Mouse (Mus musculus): Measurements from ENCODE around the gene Usp33.
A peak's percentile ranks its signal among the peaks of the same experiment; 100 is the strongest.

The Usp33 gene

DNA sequence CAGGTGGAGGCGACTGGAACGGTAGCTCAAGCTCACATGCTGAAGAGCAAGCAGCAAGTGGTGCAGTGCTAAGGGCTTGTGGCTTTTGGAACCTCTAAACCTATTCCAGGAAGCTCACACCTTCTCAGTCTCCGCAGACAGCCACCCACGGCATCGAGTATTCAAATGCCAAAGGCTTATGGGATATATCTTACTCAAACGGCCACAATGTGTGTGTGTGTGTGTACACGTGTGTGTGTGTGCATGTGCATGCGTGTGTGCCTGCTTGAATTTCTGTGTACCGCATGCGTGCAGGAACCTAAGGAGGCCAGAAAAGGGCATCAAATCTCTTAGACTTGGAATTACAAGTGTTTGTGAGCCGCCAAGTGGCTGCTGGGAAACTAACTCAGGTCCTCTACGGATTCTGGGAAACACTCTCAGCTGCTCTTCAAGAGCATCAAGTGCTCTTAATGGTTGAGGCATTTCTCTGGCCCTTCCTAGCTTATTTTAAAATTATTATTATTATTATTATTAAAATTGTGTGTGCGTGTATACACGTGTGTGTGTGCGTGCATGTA is 3.2 kb upstream of the Usp33 start:
- DNase-seq (ENCODE audit: low spot score in 2 of 2): no peak

DNA sequence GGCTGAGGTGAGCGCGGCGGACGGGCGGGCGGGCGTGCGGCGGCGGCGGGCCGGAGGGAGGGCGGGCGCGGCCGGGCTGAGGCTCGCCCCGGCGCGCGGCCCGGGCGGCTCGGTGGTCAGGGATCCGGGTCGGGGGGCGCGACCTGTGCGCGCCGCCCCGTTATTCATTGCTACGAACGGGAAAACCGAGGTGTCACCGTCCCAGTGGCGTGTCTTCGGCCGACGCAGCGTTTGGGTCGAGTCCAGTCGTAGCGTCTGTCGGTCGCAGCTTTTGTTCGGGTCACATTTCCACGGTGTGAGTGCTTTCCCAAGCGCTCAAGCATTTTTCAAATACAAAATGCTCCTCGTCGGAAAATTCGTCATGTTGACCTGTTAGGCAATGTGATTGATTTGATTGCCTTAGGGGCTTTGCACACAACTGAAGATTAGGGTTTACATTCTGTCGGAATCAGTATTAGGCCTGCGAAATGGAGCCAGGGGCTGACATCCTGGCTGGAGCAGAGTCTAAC is 409 bp downstream of the Usp33 start:
- DNase-seq (ENCODE audit: low spot score in 2 of 2): peak in 1 of 2 experiments; percentile 27

DNA sequence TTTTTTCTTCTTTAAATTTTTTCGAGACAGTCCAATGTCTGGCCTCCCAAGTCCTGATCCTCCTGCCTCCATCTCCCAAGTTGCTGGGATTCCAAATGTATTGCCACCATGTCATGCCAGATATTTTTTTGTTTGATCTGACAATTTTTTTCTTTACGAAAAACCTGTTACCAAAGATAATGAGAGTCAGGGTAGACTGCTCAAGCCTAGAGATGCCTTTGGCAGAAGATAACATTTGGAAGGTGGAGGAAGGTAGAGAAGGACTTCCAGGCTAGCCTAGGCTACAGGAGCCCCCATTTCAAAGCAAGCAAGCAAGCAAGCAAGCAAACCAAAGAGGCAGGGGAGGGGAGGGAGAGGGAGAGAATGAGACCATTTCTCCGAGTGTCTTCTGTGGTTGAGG is 949 bp downstream of the Usp33 start:
- DNase-seq (ENCODE audit: low spot score in 2 of 2): no peak

DNA sequence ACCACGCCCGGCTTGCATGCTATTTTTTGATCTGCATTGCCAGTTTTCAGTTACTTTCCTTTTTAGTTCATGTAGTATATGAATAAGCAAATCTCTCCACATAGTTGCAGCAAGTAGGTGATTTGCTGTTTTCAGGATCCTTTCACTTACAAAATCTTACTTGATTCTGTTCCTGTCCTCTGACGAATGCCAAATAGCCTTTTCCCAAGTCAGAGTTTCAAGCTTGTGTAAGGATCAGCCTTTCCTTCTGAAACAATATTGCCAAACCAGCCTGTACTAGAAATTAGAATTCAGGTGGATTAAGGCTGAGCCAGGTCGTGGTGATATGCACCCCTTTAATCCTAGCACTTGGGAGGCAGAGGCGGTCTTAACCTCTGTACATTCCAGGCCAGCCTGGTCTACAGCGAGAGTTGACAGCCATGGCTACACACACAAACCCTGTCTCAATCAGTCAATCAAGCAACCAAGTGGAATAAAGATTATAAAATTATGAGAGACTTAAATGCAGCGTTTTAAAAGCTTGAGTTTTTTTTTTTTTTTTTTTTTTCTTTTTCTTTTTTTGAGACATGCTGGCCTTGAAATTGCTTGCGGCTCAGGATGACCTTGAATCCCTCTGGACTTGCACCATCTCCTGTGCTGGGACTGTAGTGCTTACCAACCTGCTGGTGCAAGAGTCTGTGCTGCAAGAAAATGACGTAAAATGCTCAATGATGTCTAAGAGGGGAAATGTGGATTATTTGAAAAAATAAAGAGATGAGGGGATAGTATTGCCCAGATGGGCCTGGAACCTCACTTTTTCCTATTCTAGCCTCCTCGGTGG is 1.9 kb downstream of the Usp33 start:
- no peak for DNase-seq (ENCODE audit: low spot score in 2 of 2)

DNA sequence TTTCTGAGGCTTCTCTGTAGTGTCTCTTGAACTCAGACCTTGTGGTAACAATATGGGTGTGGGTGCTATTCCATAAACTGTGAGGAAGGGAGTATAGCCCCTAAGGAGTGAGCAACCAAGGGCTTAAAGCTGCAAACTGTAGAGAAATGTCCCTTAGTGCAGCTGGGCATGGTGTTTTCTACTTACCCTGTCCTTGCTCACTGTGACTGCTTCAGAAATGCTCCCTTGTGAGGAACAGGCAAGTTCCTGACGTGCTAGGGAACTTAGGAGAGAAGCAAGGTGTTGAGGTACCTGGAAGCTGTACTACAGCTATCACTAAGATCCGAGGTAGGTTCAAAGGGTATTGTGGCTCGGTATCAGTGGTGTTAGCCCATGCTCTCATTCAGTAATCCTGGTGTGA is 4.2 kb downstream of the Usp33 start:
- no peak for DNase-seq (ENCODE audit: low spot score in 2 of 2)

DNA sequence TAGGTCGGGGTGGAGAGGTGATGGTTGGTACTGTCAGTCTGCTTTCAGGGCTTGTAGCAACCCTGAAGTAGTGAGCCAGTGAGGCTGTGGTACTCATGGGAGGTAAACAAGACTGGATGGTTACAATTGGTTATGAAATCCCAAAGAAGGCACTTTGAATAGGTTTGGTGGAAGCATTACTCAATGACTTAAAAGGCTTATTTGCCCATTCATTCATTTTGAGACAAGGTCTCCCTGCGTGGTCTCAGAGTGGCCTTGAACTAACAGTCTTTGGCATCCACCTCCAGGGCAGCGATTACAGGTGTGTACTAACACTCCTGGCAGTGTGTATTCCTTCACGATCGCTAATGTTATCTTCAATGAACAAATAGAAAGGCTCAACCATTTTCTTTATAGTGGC is 4.7 kb downstream of the Usp33 start:
- DNase-seq (ENCODE audit: low spot score in 2 of 2): no peak

DNA sequence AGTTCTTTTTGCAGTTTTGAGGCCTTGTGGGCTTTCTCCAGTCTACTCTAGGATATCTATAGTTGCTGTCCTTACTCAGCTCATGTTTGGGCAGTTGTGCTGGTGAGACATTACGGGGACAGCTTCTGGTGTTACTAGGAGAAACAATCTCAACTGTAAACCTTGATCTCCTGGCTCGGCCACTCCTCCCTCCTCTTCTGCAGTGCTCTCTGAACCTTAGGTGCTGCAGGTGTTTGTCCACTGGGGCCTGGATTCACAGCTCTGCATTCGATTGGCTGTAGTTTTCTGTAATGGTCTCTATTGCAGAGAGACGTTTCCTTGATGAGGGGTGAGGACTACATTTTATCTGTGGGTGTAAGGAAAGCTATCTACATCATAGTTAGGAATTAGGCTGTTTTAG is 6.0 kb downstream of the Usp33 start:
- no peak for DNase-seq (ENCODE audit: low spot score in 2 of 2)

DNA sequence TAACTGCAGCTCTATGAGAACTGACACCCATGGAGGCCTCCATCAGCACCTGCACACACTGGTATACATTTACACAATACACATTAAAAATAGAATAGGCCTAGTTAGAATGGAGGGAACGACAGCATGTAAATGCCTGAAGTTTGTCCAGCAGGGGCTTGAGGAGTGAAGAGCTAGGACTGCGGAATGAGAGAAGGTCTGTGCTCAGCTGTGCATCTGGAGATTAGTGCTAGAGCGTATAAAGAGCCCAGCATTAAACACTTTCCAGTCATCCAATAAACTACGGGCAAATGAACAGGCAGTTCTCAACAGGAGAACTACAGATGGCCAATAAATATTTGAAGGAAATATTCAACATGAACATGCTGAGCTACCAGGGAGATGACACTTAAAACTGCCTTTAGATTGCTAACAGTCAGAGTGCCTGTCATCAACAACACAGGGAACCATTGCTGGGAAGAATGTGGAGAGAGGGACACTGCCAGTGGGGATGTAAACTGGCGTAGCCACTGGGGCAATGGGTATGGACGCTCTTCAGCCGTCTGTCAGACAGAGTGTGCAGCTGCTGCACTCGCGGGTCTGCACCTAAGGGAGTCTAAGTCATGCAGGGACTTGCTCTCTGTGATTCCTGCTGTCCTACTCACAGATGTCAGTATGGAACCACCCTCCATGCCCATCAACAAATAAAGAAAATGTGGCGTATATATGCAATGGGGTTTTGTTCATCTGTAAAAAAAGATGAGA is 7.3 kb downstream of the Usp33 start:
- no peak for DNase-seq (ENCODE audit: low spot score in 2 of 2)

DNA sequence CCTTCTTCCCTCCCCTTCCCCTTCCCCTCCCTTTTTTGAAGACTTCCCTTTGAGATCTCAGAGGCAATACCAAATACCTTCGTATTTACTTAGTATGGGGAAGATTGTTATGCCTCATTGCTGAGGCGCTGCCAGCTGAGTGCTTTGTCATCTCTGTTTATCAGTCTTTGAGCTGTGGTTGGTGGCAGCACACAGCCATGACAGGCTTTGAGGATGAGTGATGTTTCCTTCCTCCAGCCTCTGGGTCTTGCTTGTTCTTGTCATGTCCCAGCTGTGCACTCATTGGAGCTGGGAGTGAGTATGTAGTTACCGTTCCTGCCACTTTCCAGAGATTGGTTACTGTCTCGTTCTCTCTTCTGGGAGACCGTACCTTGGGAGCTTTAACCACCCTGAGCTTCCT is 9.1 kb downstream of the Usp33 start:
- DNase-seq (ENCODE audit: low spot score in 2 of 2): no peak

DNA sequence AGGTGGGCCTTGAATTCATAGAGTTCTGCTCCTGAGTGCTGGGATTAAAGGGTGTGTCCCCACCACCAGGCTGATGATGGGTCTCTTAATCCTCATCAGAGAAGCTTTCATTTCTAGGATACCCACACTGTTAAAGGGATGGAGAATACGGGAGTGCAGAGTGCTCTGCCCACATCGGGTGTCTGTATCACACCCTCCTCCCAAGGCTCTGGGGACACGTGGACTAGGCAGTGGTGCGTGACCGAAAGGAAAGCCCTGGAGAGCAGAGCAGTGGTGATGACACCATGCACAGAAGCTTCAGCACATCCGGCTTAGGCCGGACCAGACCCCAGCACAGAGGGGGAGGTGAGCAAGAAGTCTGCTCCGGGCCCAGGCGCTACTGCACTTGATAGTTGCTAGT is 10.5 kb downstream of the Usp33 start:
- no peak for DNase-seq (ENCODE audit: low spot score in 2 of 2)

DNA sequence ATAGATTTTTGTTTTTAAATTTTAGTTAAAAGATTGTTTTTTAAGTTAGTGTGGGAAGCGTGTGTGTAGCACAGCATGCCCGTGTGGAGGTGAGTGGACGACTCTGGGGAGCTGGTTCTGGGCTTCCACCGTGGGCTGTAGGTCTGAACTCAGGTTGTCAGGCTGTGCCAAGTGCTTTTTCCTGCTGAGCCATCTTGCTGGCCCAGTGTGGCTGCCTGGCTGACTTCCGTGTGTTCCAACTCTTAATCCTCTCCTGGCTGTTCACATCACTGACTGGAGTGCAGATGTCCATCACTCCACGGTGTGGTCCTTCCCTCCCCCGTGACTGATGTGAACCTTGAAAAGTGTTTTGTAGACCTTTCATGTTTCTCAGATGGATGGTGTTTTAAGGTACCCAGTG is 12.9 kb downstream of the Usp33 start:
- no peak for DNase-seq (ENCODE audit: low spot score in 2 of 2)

DNA sequence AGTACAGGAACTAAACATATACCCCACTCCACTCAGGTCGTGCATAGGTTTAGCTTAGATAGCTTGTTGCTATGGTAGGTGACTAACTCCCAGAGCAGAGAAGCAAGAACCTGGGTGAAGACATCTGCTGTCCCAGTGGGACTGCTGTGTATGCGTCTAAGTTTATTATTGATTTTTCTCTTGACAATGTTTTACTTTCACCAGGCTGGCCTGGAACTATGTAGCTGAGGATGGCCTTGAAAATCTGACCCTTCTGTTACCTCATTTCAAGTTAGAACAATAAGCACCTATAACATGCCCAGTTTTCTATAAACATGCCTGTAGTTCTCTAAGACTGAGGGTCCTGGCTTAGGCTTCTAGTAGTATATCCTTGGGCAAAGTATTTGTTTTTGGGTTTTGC is 17.9 kb downstream of the Usp33 start:
- no peak for DNase-seq (ENCODE audit: low spot score in 2 of 2)

DNA sequence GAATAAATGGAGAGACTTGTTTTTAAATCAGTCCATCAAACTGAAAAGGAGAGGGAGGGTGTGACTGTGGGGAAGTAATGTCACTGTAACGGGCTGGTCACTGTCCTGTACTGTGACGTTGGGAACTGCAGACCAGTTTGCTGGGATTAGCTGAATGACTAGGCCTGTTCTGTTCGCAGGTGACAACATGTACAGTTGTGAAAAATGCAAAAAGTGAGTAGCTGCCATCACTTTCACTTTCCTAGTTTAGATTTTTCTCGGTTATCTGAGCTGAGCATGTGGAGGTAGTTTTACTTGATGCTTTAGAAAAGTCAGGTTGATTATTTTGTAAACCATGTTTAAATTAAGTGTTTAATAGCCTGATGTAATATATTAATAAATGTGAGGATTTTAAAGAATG is 29.8 kb downstream of the Usp33 start:
- DNase-seq (ENCODE audit: low spot score in 2 of 2): no peak

DNA sequence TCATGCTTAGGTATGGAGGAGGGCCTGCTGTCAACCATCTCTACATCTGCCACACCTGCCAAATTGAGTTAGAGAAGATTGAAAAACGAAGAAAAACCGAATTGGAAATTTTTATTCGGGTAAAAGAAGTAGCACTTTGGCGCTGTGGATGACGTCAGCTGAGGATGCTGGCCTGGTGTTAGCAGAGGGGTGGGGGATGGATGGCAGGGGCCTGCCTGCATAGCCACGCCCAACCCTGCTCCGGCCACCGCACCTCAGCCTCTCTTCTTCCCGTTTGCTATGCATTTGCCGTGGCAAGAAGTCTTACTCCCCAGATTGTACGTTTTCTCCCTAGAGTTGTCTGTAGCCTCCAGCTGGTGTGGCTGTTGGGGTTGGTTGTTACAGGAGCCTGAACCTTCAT is 37.8 kb downstream of the Usp33 start:
- DNase-seq (ENCODE audit: low spot score in 2 of 2): no peak

DNA sequence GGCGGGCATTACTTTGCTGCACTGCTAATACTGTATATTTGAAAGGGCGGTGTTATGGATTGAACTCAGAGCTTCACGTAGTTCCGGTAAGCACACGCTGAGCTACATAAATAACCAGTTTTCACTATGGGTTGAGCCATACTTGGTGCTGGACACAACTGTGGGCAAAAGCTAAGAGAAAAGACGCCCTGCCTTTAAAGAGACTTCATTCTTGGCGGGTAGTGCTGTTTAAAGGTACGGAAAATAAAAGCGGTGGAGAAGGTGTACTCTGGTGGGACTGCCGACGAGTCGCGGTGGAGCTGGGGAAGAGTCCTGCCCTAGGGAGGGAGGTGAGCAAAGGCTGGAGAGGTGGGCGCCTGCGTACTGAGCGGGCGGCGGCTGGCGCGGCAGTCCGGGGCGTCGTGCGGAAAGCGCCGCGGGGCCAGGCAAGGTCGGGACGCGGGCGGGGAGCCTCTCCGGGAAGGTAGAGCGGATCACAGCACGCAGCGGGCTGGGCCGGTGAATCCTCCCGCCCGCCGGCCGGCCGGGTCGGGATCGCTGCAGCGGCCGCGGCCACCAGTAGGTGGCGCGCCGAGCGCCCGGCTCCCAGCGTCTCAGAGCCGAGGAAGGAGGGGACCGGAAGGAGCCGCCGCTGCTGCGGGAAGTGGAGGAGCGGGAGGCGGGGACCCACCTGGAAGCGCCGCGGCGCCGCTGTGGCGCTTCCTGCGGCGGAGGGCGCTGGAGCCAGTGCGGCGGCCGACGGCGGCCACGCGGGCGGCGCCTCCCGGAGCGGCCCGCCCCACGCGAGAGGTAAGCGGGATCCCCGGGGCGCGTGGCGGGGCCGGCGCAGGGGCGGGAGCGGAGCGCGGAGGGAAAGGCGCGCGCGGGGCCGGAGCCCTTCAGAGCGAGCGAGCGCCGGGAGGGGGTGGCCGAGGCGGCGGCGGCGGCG is 49.3 kb downstream of the Usp33 start, which contains the start of gene Zzz3:
Gene Zzz3, plus strand, starts transcription at position 124 of the 928 bp plus-strand sequence.
- peak; percentile 78 to 87 for DNase-seq (ENCODE audit: low spot score in 2 of 2)

DNA sequence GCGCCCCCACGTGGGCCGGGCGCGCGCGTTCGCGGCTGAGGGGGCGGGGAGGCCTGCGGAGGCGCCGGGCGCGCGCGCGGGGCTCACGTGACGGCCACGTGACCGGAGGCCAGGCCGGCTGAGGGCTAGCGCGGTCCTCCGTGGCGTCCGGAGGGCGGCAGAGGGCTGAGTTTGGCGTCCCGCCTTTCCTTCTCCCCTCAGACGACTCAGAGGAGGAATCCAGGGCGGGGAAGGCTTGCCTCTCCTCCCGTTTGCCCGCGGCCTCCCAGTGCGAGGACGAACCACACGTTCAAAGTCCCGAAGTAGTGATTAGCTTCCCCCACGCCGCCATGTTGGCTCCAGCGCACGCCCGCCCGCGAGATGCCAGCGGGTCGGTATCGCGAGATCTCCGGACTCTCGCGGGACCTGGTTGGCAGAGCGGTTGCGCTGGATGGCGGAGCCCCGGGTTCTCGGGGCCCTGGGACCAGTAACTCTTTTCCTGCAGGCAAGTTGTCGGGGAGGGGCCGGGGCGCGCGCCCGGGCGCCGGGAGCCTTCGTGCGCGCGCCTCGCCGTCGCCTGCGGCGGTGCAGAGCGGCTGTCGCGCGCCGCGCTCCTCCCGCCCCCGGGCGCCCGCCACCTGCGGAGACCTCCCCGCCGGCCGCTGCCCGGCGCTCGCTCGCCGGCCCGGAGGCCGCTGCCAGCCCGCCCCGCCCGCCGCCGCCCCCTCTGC is 50.2 kb downstream of the Usp33 start:
- peak; percentile 93 to 97 for DNase-seq (ENCODE audit: low spot score in 2 of 2)

DNA sequence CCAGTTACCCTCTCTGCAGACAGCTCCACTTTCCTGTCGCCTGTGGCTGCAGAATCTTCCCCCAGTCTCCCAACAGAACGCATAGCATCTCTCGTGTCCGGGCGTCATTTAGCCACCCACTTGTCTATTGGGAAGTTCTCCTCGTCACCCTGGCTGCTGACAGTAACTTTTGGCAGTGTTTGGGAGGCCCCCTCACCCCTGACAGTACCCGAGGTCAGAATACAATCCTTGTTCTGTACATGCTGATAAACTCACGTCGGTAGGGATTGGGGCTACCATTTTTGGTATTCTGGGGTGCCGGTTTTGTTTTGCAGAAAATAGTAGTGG is 50.7 kb downstream of the Usp33 start:
- peak in 1 of 2 experiments; percentile 16 for DNase-seq (ENCODE audit: low spot score in 2 of 2)

DNA sequence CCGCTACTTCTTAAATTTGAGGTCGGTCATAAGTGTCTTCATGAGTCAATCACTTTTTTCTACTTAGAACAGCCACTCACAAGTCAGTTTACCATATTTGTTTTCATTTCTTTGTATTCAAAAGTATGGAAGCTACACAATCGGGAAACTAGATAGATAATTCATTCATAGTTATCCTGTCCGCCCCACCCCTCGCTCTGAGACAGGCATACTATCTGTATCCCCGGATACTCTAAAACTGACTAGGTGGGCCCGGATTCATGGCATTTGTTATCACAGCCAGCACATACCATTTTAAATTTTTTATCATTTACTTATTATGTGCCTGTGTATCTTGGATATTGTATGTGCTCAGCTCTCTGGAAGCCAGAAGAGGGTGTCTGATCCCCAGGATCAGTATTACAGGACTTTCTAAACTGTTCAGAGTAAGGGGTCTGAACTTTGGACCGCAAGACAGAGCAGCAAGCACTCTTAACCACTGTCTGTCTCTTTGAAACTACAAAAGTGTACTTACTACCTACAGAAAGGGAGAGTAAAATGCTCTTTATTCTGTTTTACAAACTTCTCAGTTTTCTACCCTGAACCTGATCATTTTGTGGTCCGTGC is 51.2 kb downstream of the Usp33 start:
- no peak for DNase-seq (ENCODE audit: low spot score in 2 of 2)

DNA sequence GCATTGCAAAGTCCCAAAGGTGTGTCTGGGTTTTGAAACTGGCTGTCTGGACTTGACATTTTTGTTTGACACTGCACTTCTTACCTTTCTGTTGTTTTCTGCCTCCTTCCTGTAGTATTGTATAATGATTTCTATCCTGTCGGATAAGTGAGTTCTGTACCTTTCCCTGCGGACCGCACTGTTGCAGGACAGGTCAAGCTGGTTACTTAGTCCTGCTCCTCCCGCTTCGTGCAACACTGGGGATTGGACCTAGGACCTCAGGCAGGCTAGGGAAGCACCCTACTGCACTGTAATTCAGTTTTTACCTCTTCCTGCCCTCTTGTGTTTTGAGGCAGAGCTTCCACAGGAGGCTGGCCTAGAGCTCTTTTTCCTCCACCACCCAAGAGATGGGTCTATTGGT is 54.2 kb downstream of the Usp33 start:
- DNase-seq (ENCODE audit: low spot score in 2 of 2): peak; percentile 27 to 54

DNA sequence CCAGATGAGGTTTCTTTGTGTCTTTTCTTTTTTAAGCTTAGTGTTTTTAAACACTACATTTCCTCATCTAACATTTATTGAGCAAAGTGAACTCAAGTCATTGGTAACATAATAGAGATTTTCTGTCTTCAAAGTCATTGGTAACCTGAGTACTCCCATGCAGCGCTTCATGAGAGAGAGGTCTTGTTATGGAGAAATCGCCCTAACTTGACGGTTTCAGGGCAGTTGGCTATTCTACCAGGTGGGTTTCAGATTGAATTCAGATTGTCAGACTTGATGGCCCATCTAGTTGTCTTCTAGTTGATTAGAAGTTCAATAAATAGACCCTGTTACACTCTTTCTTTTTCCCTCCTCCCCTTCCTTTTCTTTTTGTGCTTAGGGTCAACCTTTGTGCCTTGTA is 54.6 kb downstream of the Usp33 start:
- DNase-seq (ENCODE audit: low spot score in 2 of 2): no peak
